Mouse (Mus musculus) stomach, postnatal 0 days (tissue): ENCODE data around the gene Begain. TPM values are rescaled to one million over a fixed set of nuclear protein-coding genes. Genes with fewer than 3 reads are reported as not detected.

ENCODE experiments used
- ATAC-seq: fragments of 200-750 bp; cut with Nextera tagmentation; 2 replicates; pipeline ENCODE4 v1.8.0; 2017; ENCODE audit not compliant: low FRiP score, low TSS enrichment
- DNase-seq: peaks from one replicate; pipeline ENCODE4 v3.0.0-alpha.2; 2016; ENCODE audit warnings: low spot score
- H3K27ac ChIP-seq: fragments of 300-500 bp; sonication (generic); replicated peaks from 2 replicates; pipeline ENCODE4 v1.5.1; 2014; ENCODE audit warnings: mild to moderate bottlenecking, control low read depth
- H3K27me3 ChIP-seq: fragments of 300-500 bp; sonication (generic); 2 replicates; pipeline ENCODE4 v1.6.1; 2014; ENCODE audit warnings: low read length; ENCODE audit not compliant: control insufficient read depth, insufficient read depth
- H3K36me3 ChIP-seq: fragments of 300-500 bp; sonication (generic); 2 replicates; pipeline ENCODE4 v1.6.1; 2014; ENCODE audit warnings: low read length, mixed read lengths; ENCODE audit not compliant: control insufficient read depth, insufficient read depth
- H3K4me1 ChIP-seq: fragments of 300-500 bp; sonication (generic); replicated peaks from 2 replicates; pipeline ENCODE4 v1.6.1; 2014; ENCODE audit warnings: antibody characterized with exemption; ENCODE audit not compliant: control insufficient read depth, insufficient read depth
- H3K4me2 ChIP-seq: fragments of 300-500 bp; sonication (generic); replicated peaks from 2 replicates; pipeline ENCODE4 v1.6.1; 2014; ENCODE audit warnings: low read depth, mild to moderate bottlenecking, control low read depth, moderate library complexity
- H3K4me3 ChIP-seq: fragments of 300-500 bp; sonication (generic); 2 replicates; pipeline ENCODE4 v1.5.1; 2014; ENCODE audit warnings: low read depth, low read length, control low read depth
- H3K9ac ChIP-seq: fragments of 300-500 bp; sonication (generic); 2 replicates; pipeline ENCODE4 v1.6.1; 2014; ENCODE audit warnings: mild to moderate bottlenecking, low read length, control low read depth, mixed read lengths
- H3K9me3 ChIP-seq: fragments of 300-500 bp; sonication (generic); 2 replicates; pipeline ENCODE4 v1.6.1; 2016; ENCODE audit warnings: low read length; ENCODE audit not compliant: control insufficient read depth
- CTCF ChIP-seq: IDR thresholded peaks from 2 replicates; pipeline ENCODE4 v1.5.1; 2016; ENCODE audit warnings: antibody characterized with exemption, low read depth, mild to moderate bottlenecking, moderate library complexity
- EP300 ChIP-seq: optimal IDR thresholded peaks from 2 replicates; pipeline ENCODE3; 2016; ENCODE audit warnings: antibody characterized with exemption
- WGBS: fragments of 180-500 bp; shearing (Covaris S2); extraction: QIAGEN DNeasy Blood & Tissue Kit; methylation state at CpG from one replicate; pipeline ENCODE4 v1.1.7; 2014; 5-methylcytosine and 5-hydroxymethylcytosine counted together
- polyA plus RNA-seq: library from polyadenylated mRNA; unstranded; fragments of >200 nt; fragmentation: Nextera tagmentation; extraction: Ambion mirVana; gene quantifications from 2 replicates; pipeline ENCODE4 v1.2.1, GENCODE M21; 2015

Begain gene
- polyA plus RNA-seq, 1 experiment from 2014 or later, result 1.6 TPM

DNA sequence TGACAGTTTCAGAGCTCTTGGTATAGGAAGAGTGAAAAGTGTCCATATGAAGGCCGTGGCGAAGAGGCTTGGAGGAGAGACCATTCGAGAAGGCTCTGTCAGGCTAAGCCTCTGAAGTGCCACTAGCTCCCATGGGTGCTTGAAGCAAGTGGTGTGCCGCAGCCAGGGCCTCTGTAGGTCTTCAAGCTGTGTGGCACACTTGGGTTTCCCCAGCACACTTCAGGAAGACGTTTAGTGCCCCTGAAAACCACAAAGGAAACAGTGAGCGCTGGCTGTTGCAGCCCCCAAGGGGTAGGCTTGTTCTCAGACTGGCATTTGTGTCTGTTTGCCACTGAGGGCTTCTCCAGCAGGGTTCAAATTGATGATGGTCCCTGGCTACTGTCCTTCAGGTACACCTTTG, 84.5 kb downstream of the Begain start:
- TF ChIP-seq CTCF (no peak), EP300 (no peak)
- Histone ChIP-seq H3K36me3 (no peaks in the 10 kb centered on the region), H3K4me1 (no peaks in the 10 kb centered on the region; the same call in 1 of the 2 replicates), H3K9ac (no peak overlapping the region), H3K4me3 (no peak overlapping the region), H3K4me2 (no peak overlapping the region), H3K27me3 (no peaks in the 10 kb centered on the region), H3K27ac (no peak overlapping the region), H3K9me3 (no peaks in the 10 kb centered on the region)
- ATAC-seq (no peak), DNase-seq (no peak)
- 83% methylated on average over 6 of the region's 6 CpGs for WGBS

DNA sequence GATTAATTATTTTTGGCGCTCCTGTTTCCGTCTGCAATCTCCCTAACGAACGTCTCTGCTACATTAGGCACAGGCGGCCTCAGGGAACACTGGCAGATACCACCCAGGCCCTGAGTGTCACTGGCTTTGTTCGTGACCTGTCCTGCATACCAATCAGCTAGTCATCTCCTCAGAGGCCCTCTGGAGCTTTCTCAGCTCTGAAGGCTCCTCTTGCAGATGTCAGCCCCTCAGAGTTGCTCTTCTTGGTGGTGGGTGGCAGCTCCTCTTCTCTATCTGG, 85.4 kb downstream of the Begain start:
- Histone ChIP-seq H3K4me1 (no peaks in the 10 kb centered on the region; the same call in 1 of the 2 replicates), H3K27me3 (no peaks in the 10 kb centered on the region), H3K9me3 (no peaks in the 10 kb centered on the region), H3K4me2 (no peak overlapping the region), H3K4me3 (no peak overlapping the region), H3K36me3 (no peaks in the 10 kb centered on the region), H3K27ac (no peak overlapping the region), H3K9ac (no peak overlapping the region)
- ATAC-seq (no peak), DNase-seq (no peak)
- no peak for TF ChIP-seq EP300
- TF ChIP-seq CTCF, result no peak
- 83% methylated on average over 6 of the region's 6 CpGs for WGBS

Other genes with a start within 250 kb of the Begain start
- gene Slc25a29, start 232.3 kb downstream of the Begain start, polyA plus RNA-seq, result 3.7 and 3.8 TPM in 2 replicates
- gene Slc25a47, start 232.2 kb downstream of the Begain start, polyA plus RNA-seq, result 4.3 and 5.6 TPM in 2 replicates
- gene Wdr25, start 174.6 kb downstream of the Begain start, polyA plus RNA-seq, result 3.2 and 3.9 TPM in 2 replicates
- 70.7 and 76.0 TPM in 2 replicates for gene Wars, start 174.0 kb downstream of the Begain start, polyA plus RNA-seq